Mouse (Mus musculus): ENCODE measurements around the gene Tmsb10.
A peak's percentile ranks its signal among the peaks of the same experiment; 100 is the strongest.

The Tmsb10 gene

DNA sequence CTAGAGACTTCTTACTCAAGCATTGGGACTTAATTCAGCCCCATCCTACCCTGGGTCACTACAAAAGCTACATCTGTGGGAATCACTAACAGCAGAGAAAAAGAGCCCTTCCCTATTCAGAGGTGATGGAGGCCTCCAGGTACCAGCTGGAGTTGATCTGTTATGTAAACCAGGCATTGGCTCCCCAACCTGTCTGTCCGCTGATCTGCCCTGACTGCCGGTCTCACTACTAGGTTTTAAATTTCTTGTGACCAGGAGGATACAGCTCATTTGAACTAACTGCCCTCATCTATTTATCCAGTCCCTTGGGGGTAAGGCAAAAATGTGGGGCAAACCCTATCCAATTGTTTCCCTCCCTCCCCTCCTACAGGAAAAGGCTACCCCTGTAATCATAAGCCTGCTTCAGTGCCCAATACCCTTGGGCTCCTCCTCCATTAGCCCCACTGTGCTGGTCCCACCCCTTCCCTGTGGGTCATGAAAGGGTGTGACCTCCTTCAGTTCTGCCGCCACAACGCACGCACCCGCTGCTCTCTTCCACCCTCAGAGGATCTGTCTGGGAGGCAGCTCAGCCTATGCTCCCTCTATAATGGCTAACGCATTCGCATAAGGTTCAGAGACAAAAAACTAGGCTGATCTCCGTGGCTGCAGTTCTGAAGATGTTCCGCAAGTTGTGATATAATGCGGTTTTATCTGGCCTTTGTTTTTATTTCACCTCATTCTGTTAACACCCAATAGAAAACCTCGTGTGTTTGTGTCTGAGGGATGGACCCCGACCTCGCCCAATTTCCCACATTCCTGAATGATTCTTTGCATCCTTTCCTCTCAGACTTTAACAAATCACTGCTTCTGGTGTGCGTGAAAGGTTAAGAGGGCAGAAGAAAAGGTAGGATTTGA, 2.1 kb downstream of the Tmsb10 start:
- DNase-seq (ENCODE audit: low spot score in 2 of 2), result no peak

GRCm38 (mm10) chr6:72955517-72956198, 2.9 kb downstream of the Tmsb10 start:
- DNase-seq (ENCODE audit: low spot score in 2 of 2), result no peak

- DNase-seq (ENCODE audit: low spot score in 2 of 2), result no peak
Measured at GRCm38 (mm10) chr6:72954786-72955185, 3.8 kb downstream of the Tmsb10 start.

GRCm38 (mm10) chr6:72952967-72953366, 5.6 kb downstream of the Tmsb10 start:
- no peak for DNase-seq (ENCODE audit: low spot score in 2 of 2)

DNA sequence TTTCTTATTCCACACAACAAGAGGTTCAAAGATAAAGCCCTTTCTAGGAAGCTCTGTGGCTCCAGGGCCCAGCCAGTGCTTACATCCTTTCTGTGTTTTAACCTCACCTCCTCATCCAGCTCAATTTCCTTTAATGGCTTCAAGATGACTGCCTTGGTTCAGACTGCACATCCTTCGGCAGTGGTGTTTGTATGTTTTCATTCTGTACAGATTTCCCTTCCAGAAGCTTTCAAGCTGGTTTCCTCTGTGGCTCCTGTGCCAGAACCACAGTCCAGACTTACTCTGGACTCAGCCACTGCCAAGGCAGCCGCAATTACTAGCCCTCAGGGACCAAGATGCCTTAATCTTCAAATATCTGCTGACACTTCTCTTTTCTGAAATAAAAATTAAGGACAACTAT, 6.3 kb downstream of the Tmsb10 start:
- no peak for DNase-seq (ENCODE audit: low spot score in 2 of 2)

DNA sequence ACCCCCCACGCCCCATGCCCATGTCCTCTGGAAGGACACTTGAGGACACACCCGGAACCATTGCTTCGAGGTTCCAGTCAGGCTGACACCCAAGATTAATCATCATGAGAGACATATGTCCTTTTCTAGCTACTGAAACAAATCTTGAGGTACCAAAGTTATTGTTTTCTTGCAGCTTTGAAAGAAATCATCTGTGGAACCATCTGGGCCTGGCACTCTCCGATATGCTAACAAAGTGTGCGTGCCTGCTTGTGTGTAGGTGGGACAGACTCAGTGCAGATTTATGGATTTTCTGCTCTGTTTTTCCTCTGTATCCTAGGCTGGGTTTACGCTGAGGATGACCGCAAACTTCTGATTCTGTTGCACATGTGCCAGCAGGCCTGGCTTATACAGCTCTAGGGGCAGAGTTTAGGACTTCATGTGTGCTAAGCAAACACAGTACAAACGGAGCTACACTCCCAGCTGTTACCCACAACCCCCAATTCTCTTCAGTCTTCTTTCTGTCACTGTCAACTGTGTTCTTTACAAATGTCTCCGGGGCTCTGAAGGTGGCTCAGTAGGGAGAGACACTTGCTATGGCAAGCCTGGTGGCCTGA, 9.3 kb downstream of the Tmsb10 start:
- peak; percentile 48 to 58 for DNase-seq (ENCODE audit: low spot score in 2 of 2)

GRCm38 (mm10) chr6:72948392-72948791, 10.2 kb downstream of the Tmsb10 start:
- no peak for DNase-seq (ENCODE audit: low spot score in 2 of 2)

DNA sequence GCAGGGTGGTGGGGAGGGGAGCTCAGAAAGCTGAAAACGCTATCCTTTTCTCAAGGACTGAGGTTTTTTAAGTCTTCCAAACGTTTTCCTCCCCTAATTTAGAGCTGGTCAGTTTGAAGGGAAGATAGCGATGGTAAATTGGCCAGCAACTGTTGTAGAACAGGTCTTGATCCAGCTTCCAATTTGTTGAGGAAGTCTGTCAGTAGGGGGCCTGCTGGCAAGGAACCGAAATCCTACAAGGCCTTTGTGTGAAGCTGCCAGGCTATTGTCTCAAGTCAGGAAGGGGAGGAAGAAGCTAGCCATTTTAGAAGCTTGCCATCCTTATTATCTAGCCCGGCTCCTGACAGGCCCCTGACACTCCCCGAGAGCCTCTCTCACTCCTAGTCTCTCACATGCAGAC, 10.6 kb downstream of the Tmsb10 start:
- DNase-seq (ENCODE audit: low spot score in 2 of 2), result no peak

- DNase-seq (ENCODE audit: low spot score in 2 of 2), result peak in 1 of 2 experiments; percentile 75
Measured at GRCm38 (mm10) chr6:72940493-72940892, 18.1 kb downstream of the Tmsb10 start.

- DNase-seq (ENCODE audit: low spot score in 2 of 2), result no peak
Measured at GRCm38 (mm10) chr6:72937859-72938258, 20.7 kb downstream of the Tmsb10 start.

- DNase-seq (ENCODE audit: low spot score in 2 of 2), result no peak
Measured at GRCm38 (mm10) chr6:72937430-72937829, 21.1 kb downstream of the Tmsb10 start.

- DNase-seq (ENCODE audit: low spot score in 2 of 2), result no peak
Measured at GRCm38 (mm10) chr6:72932955-72933354, 25.6 kb downstream of the Tmsb10 start.

GRCm38 (mm10) chr6:72931533-72931932, 27.0 kb downstream of the Tmsb10 start:
- no peak for DNase-seq (ENCODE audit: low spot score in 2 of 2)

- no peak for DNase-seq (ENCODE audit: low spot score in 2 of 2)
Measured at GRCm38 (mm10) chr6:72929795-72930398, 28.7 kb downstream of the Tmsb10 start.

GRCm38 (mm10) chr6:72926755-72927482, 31.6 kb downstream of the Tmsb10 start:
- no peak for DNase-seq (ENCODE audit: low spot score in 2 of 2)

DNA sequence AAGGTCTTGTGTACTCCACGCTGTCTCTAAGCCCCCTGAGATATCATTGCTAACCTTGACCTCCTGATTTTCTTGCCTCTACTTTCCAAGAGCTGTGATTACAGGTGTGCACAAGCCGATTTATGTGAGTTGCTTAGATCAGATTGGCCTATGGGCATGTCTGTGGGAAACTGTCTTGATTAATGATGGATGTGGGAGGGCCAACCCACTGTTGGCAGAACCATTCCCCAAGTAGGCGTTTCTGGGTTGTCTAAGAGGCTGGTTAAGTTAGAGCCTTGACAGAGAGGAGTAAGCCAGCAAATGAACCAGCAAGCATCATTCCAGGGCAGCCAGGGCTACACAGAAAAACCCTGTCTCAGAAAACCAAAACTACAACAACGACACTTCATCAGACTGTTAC, 32.5 kb downstream of the Tmsb10 start:
- DNase-seq (ENCODE audit: low spot score in 2 of 2), result no peak

GRCm38 (mm10) chr6:72923381-72923780, 35.2 kb downstream of the Tmsb10 start:
- DNase-seq (ENCODE audit: low spot score in 2 of 2), result no peak

- no peak for DNase-seq (ENCODE audit: low spot score in 2 of 2)
Measured at GRCm38 (mm10) chr6:72921081-72921480, 37.5 kb downstream of the Tmsb10 start.

DNA sequence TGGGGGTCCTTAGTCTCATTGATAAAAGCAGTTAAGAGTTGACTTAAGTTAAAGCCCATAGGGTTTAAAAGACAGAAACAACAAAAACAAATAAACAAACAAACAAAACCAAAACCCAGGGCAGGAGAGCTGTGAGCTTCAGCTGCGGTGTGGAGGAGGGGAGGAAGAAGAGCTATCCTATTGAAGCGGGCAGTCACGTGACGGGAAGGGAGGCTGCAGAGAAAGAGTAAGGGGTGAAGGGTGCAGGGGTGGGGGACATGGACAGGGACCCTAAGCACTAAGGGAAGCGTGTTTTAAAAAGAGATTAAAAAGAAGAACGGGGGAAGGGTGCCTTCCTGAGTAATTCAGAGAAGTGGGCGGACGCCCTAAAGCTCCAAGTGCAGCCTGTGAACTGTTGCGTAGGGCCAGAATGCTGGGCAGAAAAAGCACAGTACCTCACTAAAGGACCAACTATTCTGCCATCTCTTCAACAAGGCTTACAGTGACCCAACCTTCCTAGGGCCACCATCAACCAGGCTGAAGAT, 40.0 kb downstream of the Tmsb10 start:
- no peak for DNase-seq (ENCODE audit: low spot score in 2 of 2)

DNA sequence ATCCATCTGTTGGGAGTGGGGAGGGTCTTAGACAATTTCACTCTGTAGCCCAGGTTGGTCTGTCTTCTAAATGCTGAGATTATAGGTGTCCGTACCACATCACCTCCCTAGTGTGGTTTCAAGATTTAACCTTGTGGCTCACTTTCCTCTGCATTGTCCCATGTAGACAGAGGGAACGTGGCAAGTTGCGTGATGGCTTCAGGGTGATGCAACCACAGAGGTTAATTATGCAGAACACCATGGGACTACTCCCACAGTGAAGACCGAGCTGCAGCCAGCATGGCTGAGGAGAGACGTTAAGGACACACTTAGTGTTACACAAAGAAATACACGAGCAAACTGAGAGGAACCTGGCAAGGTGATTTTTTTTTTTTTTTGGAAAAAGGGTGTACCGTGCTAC, 42.2 kb downstream of the Tmsb10 start:
- no peak for DNase-seq (ENCODE audit: low spot score in 2 of 2)

DNA sequence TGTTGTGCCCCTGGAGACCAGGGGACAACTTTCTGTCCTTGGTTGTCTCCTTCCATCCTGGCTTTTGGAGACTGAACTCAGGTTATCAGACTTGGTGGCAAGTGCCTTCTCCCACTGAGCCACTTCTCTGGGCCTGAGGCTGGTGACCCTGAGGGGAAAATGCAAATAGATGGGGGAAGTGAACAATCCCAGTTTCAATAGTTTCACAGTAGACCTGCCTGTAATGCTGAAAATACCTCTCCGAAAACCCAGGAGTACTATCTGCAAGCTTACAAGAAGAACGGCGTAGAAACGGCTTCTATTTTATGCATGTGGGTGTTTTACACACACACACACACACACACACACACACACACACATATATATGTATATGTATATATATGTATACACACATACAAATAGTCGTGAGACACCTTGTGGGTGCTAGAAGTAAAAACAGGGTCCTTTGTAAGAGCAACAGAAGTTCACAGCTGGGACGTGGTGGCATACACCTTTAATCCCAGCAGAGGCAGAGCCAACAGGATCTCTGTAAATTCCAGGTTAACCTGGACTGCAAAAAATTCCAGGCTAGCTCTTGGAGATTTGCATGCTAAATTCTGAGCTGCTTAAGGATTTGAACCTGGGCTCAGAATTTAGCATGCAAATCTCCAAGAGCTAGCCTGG, 44.3 kb downstream of the Tmsb10 start:
- no peak for DNase-seq (ENCODE audit: low spot score in 2 of 2)

Data from frontal cortex, postnatal 14 days (tissue).